Mouse (Mus musculus): ENCODE data around the gene Map2k1.

The Map2k1 gene

GRCm38 (mm10) chr9:64249371-64249770 lies 4.1 kb downstream of the Map2k1 start:
- DNase-seq (ENCODE audit: low spot score in 2 of 2), result no peak

DNA sequence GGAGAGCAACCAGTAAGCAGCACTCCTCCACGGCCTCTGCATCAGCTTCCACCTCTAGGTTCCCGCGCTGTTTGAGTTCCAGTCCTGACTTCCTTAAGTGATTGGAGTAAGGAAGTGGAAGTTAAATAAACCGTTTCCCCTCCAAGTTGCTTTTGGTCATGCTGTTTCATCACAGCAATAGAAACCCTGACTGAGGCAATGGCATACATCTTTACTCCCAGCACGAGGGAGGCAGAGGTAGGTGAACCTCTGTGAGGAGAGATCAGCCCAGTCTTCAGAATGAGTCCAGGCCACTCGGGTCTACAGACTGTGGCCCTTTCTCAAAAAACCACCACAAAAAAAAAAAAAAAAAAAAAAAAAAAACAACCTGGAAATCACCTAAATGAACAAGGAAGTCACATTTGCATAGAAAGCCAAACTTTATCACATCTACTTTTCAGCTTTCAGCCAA lies 11.0 kb downstream of the Map2k1 start:
- DNase-seq (ENCODE audit: low spot score in 2 of 2), result no peak

DNA sequence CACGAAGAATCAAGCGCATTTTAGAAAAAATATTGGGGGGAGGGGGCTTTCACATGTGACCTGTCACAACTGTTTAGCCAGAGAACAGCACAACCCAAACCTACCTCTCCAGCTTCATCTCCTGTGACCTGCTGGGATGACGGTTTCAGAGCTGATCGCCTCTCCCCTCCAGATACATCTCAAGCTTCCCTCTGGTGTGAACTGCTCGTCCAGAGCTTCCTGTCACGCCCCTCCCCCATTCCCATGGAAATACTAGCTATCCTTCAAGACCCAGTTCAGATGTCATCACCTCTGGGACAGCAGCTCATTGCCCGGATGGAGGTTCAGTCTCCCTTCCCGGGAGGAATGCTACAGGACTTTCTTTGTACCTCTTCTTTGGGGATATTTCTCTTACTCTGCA lies 12.8 kb downstream of the Map2k1 start:
- DNase-seq (ENCODE audit: low spot score in 2 of 2), result no peak

- no peak for DNase-seq (ENCODE audit: low spot score in 2 of 2)
These were observed 13.3 kb downstream of the Map2k1 start for GRCm38 (mm10) chr9:64240116-64240515.

- DNase-seq (ENCODE audit: low spot score in 2 of 2), result no peak
These were observed 17.4 kb downstream of the Map2k1 start for GRCm38 (mm10) chr9:64236056-64236455.

DNA sequence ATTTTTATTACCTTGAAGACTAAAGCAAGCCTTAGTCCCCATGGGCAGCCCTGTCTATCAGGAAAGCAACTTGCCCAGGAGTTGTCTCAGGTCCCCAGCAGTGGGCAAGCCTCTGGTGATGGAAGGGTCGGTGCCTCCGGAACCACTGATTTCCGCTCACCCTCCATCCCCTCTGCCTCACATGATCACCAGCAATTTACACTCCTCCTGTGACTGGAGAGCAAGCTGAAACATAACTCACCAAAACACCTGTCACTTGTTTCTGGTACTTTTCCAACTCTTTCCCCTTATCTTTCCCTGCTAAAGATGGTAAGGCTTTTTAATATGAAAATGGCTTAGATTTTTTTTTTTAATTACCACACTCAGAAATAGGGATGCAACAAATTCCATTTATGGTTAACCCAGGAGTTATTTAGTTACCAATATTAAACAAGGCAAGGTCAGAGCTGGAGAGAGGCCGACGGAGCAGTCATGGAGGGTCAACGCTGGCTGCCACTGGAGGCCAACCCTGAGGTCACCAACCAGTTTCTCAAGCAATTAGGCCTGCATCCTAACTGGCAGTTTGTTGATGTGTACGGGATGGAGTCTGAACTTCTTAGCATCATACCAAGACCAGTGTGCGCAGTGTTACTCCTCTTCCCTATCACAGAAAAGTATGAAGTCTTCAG lies 18.5 kb downstream of the Map2k1 start, which contains the start of gene Uchl4:
Uchl4 (plus strand) TSS at position 434 of the 668 bp plus-strand sequence.
- DNase-seq (ENCODE audit: low spot score in 2 of 2), result no peak

GRCm38 (mm10) chr9:64233656-64234055 lies 19.8 kb downstream of the Map2k1 start:
- no peak for DNase-seq (ENCODE audit: low spot score in 2 of 2)

DNA sequence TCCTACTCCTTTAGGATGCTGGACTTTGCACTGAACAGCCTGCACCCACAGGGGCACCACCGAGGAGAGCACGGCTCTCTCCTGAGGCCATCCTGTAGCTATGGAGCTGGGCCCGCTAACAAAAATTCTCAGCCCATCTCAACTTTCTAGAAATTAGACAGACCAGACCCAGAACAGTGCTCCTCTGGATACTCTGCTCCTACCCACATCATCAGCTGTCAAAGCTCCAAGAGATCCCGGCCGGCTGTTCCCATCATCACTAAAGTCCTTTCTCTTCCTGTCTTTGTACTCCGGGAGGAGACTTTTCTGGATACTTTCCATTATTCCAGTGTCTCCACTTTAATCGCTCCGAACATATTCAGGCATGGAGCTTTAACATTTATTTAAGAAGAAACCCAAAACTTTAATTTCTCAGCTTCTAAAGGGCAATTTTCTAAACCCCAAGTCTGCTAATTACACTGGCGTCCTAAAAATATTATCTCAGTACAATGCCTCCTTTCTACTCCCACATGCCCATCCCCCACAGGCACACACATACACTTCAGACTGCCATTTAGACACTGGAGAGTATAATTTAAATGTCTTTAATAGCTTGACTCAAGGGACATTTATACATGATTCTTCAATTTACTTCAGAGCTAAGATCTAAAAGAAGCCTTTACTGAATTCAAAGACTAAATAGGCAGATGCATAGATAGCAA lies 21.0 kb downstream of the Map2k1 start:
- no peak for DNase-seq (ENCODE audit: low spot score in 2 of 2)

DNA sequence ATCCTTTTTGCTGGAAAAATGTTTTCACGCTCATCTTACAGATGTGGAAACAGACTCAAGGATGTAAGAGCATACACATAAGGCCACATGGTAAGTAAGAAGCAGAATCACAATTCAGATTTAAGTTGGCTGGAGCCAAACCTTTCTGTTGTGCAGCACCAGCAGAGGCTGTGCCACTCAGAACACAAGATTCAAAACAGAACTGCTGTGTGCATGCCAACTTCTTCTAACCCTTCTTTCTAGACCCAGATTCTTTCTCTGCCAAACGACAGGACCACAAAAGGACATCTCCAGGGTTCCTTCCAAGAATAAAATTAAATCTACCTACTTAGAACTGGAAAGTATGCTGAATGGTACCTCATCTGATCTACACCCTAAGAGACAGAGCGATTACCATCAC lies 21.8 kb downstream of the Map2k1 start:
- DNase-seq (ENCODE audit: low spot score in 2 of 2), result no peak

- no peak for DNase-seq (ENCODE audit: low spot score in 2 of 2)
These were observed 22.3 kb downstream of the Map2k1 start for GRCm38 (mm10) chr9:64231171-64231570.

- DNase-seq (ENCODE audit: low spot score in 2 of 2), result no peak
These were observed 24.5 kb downstream of the Map2k1 start for GRCm38 (mm10) chr9:64228972-64229371.

- DNase-seq (ENCODE audit: low spot score in 2 of 2), result no peak
These were observed 25.7 kb downstream of the Map2k1 start for GRCm38 (mm10) chr9:64227736-64228135.

DNA sequence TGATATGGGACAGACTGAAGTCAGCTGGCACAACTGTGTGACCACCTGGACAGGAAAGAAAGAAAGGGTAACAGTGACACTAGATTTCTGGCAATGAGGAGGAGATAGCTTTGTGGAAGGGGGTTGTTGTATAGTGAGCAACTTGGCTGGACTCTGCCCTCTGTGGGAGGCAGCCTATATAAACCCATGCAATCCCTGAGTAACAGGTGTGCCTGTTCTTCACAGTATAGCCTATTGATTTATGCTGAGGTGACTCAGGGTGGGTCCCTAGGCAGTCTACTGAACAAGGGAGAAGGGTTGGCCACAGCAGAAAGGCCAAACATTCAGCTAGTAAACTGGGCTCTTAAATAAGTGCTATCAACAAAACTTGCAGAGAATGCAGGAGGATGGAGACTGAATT lies 27.6 kb downstream of the Map2k1 start:
- no peak for DNase-seq (ENCODE audit: low spot score in 2 of 2)

- no peak for DNase-seq (ENCODE audit: low spot score in 2 of 2)
These were observed 31.3 kb downstream of the Map2k1 start for GRCm38 (mm10) chr9:64222098-64222497.

GRCm38 (mm10) chr9:64221480-64221879 lies 32.0 kb downstream of the Map2k1 start:
- no peak for DNase-seq (ENCODE audit: low spot score in 2 of 2)

DNA sequence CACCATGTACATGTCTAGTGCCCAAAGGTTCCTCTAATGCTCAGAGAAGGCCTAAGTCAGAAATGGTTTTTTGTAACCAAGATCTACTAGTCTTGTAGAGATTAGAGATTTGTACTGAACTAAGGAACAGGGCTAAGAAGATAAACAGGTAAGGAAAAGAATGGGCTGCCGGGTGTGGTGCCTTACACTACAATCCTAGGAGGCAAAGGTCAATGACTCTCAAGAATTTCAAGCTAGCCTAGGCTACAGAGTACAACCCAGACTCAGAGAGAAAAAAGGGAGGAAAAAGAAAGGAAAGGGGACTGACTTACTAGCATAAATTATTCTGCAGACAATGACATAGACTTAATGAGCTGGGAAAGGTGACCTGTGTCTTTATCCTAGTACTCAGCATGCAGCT lies 32.8 kb downstream of the Map2k1 start:
- DNase-seq (ENCODE audit: low spot score in 2 of 2), result no peak

- no peak for DNase-seq (ENCODE audit: low spot score in 2 of 2)
These were observed 33.5 kb downstream of the Map2k1 start for GRCm38 (mm10) chr9:64219772-64220420.

GRCm38 (mm10) chr9:64219305-64219704 lies 34.1 kb downstream of the Map2k1 start:
- no peak for DNase-seq (ENCODE audit: low spot score in 2 of 2)

DNA sequence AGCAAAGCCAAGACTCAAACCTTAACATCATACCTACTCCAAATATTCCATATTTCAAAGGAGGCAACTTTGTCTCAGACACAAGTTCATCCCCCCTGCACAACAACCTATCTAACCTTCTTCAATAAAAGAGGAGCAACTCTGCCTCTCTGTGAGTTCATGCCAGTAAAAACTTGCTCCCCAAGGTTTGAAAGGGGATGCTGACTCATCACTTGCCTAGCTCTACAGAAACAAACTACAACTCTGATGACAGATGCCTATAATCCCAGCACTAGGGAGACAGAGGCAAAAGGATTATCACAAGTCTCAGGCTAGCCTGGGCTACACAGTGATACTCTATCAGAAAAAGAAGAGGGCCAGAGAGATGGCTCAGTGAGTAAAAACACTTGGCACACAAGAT lies 35.5 kb downstream of the Map2k1 start:
- DNase-seq (ENCODE audit: low spot score in 2 of 2), result no peak

DNA sequence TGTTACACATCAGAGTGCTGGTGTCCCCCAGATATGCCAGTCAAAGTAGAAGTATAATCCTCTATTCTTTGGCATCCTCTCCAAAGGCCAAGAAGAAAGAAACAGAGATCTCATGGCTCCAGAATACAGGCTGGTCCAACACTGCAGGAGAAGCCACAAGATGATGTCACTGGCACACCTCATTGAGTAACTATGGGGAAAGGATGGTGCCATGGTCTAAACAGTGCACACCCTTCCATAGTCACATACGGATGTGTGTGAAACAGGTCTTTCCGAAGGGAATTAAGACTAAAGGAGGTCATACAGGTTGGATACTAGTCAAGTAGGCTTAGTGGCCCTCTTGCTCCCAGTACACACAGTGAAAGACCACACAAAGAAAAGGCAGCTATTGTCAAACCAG lies 36.8 kb downstream of the Map2k1 start:
- no peak for DNase-seq (ENCODE audit: low spot score in 2 of 2)

DNA sequence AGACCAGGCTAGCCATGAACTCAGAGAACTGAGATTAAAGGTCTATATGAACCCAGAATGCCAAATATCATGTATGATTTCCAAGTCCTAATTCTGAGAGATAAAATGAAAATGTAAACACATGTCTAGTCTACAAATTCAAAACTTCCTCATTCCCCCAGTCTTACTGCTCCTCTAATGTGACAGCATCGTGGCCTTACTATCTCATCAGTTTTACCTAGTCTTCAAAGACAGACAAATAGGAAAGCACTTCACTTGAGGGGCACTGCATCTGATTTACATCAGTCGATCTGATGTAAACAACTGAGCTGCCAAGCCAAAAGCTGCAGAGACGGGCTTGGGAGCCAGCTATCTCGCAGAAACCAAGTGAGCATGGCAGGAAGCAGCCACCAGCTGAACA lies 37.3 kb downstream of the Map2k1 start:
- DNase-seq (ENCODE audit: low spot score in 2 of 2), result no peak

- no peak for DNase-seq (ENCODE audit: low spot score in 2 of 2)
These were observed 39.0 kb downstream of the Map2k1 start for GRCm38 (mm10) chr9:64214452-64214851.

Data from frontal cortex, postnatal 10 days (tissue).